Mouse (Mus musculus) bone marrow, adult 2 months (tissue): ENCODE measurements around the gene Ttc7b.

Experiments
- CTCF ChIP-seq: fragments of 200-500 bp; IDR thresholded peaks from 2 replicates; pipeline ENCODE4 v1.5.1; 2011; ENCODE audit warnings: low read length, control low read depth; ENCODE audit not compliant: control insufficient read depth, insufficient read depth
- POLR2A ChIP-seq: fragments of 200-500 bp; IDR thresholded peaks from 2 replicates; pipeline ENCODE4 v1.6.1; 2011; ENCODE audit warnings: low read depth, mild to moderate bottlenecking, control low read depth, low read length, borderline replicate concordance; ENCODE audit not compliant: control insufficient read depth

DNA sequence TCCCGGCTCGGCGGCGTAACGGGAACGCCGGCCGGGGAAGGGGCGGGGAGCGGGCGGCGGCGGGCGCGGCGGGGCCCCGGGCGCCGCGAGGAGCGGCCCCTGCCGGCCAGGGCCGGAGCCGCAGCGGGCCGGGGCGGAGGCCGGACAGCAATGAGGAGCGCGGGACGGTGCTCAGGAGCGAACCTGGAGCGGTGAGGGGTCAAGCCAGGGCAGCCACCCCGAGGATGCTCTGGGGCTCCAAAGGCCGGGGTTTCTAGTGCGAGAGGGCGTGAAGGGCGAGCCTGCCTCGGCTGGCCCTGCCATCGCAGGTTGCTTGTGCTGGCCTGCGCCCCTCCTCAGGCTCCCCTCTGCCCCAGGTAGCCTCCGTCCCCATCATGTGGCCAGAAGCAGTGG is at the start of gene Ttc7b:
- TF ChIP-seq CTCF (peak; percentile 39; the same call in 1 of the 2 replicates), POLR2A (no peak; the same call in 1 of the 2 replicates)
